Mouse (Mus musculus) embryo, embryonic 11 days (tissue): ENCODE results near the gene Ssh3.
A peak's percentile ranks its signal among the peaks of the same experiment; 100 is the strongest.
"Not testable (repeated sequence)": the region's sequence is repeated elsewhere in the genome, so short reads cannot be mapped to it uniquely, and the experiment has no call there.

Experiments
- DNase-seq: peaks from one replicate; pipeline ENCODE4 v3.0.0-alpha.2; 2015

The Ssh3 gene

GRCm38 (mm10) chr19:4295391-4295790, 26.4 kb upstream of the Ssh3 start:
- DNase-seq, result no peak

DNA sequence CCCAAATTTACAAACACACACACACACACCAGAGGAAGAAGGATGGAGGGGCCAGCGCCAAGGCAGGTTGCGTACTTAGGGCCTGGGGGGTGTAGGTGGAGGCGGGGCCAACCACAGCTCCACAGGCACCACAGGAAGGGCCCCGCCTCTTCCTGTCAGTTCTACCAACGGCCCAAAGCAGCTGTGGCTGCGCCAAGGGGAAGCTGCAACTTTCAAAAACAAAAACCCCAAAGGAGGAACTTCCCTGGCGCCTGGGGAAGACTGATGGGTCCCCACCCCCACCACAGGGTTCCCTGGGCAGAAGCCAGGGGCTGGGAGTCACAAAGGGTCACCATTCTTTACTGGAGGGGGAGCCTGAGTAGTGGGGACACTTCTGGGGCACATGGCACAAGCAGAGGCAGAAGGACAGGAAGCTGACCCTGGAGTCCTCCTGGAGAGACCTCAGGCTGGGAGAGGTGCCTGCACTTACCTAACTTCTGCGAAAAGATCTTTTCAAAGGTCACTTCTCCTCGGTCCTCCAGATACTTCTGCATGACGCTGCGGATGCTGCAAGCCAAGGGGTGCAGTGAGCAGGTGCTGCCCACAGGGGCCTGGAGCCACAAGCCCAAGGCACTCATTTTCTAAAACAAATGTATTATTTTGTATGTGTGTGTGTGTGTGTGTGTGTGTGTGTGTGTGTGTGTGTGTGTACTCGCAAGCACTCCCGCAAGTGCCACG, 25.6 kb upstream of the Ssh3 start:
- DNase-seq, result no peak

DNA sequence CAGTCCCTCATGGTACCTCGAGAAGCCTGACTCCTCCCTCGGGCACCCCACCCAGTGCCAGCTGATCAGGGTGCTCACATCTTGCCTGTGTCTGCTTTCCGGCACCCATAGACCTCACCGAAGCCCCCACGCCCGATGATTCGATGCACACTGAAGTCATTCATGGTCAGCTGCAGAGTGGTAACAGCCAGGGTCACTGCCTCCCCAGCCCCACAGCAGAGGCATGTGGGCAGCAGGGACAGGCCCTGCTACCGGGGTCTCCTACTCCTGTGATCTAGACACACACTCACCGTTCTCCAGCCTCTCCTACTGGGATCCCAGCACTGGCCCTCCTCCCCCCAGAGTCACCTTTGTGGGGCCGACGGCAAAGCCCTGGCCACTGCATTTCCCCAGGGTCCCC, 22.2 kb upstream of the Ssh3 start:
- DNase-seq, result no peak

- DNase-seq, result no peak
Observed at GRCm38 (mm10) chr19:4290749-4291148, 21.8 kb upstream of the Ssh3 start.

DNA sequence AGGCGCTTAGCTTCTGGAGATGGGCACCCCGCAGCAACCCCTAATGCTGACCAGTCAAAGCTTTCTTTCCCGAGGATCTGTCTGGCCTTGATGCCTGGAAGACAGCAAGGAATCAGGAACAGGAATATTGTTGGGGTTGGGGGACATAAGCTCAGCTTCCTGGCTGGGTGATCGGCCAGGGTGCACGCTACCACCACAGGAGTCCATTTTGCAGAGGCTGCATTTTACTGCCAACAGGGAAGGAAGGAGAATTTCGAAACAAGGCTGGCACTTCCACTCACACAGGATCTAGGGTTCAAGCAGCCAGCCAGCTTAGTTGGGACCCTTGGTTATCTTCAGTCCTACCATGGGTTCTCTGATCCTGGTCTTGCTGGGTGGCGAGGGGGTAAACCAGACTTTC, 14.7 kb upstream of the Ssh3 start:
- DNase-seq, result no peak

DNA sequence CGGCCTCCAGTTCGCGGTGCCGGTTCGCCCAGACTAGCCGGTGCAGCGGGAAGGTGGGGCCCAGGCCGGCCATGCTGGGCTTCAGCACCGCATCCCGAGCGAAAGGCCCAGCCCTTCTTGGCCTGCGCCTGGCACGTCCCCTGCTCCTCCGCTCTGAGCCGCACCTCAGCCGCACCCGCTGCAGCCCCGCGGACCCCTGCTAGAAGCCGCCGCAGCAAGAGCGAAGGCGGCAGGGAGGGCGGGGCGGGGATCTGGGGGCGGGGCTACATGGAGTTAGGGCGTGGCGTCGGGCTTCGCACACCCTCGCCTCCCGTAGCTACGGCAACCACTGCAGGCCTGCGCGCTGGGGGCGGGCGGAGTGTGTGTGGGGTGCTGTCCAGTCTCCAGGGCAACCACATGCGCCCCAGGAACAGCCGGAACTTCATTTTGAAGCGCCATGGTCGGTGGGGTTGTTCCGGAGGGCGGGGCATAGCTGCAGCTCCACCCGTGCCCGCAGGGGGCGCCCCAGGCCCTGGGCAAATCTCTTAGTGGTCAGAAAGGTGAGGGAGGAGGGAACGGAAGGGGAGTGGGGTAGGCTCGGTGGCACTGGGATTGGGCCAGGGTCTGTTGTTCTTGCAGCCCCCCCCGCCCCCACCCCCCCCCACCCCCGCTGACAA, 14.0 kb upstream of the Ssh3 start, which contains the start of gene Ankrd13d:
TSS of gene Ankrd13d (minus strand) at position 240 of the 656 bp plus-strand sequence.
- peak; percentile 93 for DNase-seq

GRCm38 (mm10) chr19:4280425-4280824, 11.4 kb upstream of the Ssh3 start:
- DNase-seq, result no peak

GRCm38 (mm10) chr19:4279487-4279886, 10.5 kb upstream of the Ssh3 start:
- DNase-seq, result no peak

- no peak for DNase-seq
Observed at GRCm38 (mm10) chr19:4270972-4271371, 2.0 kb upstream of the Ssh3 start.

- no peak for DNase-seq
Observed at GRCm38 (mm10) chr19:4270187-4270586, 1.2 kb upstream of the Ssh3 start.

GRCm38 (mm10) chr19:4265956-4266355, 3.0 kb downstream of the Ssh3 start:
- DNase-seq, result no peak

DNA sequence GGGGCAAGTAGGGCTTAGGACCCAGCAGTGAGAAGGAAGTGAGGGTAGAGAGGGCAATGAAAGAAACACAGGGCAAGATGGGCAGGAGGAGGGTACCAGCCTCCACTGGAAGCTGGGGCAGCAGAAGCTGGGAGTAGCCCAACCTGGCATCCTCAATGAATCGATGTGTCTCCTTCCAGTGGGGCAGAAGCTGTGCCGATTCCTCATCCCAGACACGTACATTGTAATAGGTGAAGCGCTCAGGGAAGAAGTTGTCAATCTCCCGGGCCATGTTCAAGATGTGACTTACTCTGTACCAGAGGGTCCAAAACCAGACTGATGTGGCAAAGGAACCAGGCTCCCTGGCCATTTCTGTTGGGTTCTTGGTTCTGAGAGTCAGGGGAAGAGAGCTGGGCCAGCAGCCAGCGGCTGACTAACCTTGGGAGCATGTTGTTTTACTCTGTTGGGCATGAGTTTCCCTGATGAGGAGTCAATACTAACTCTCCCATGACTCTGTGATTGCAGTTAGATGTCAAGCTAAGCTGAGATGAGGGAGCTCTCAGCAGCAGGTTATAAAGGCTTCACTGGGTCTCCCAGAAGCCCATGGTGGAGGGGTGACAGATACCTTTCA, 4.7 kb downstream of the Ssh3 start:
- no peak for DNase-seq

DNA sequence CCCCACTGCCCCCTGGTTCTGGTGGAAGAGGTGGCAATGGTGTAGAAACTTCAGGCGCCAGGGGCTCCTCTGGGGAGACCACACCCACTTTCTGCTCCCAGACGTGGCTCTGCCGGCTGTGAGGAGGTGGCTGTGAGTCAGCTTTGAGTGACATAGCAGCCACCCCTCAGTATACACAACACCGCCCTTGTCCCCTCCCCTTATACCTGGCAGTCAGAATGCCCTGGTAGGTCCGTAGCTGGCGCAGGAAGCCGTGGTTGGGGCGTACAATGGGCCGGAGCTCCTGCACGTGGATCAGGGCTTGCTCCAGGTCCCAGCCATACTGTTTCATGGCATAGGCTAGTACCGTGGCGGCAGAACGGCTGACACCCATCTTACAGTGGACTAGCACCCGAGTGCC, 5.3 kb downstream of the Ssh3 start:
- DNase-seq, result no peak

GRCm38 (mm10) chr19:4262756-4263155, 6.2 kb downstream of the Ssh3 start:
- DNase-seq, result no peak

- no peak for DNase-seq
Observed at GRCm38 (mm10) chr19:4261038-4261698, 7.8 kb downstream of the Ssh3 start.

DNA sequence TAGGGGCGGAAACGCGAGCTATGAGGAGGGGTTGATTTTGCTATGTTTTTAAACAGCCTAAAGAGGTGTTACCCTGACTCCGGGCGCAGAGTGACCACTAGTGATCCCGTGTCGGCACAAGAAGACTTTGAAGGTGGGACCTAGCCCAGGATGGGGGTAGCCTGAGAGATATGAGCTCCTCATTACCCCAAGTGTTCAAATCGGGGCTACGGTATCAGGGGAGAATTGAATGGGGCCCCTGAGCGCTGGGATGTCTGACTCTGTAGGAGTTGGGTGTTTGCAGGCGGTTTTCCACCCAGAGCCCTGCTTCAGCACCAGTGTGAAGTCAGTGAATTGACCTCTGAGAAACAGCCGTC, 11.1 kb downstream of the Ssh3 start:
- no peak for DNase-seq

DNA sequence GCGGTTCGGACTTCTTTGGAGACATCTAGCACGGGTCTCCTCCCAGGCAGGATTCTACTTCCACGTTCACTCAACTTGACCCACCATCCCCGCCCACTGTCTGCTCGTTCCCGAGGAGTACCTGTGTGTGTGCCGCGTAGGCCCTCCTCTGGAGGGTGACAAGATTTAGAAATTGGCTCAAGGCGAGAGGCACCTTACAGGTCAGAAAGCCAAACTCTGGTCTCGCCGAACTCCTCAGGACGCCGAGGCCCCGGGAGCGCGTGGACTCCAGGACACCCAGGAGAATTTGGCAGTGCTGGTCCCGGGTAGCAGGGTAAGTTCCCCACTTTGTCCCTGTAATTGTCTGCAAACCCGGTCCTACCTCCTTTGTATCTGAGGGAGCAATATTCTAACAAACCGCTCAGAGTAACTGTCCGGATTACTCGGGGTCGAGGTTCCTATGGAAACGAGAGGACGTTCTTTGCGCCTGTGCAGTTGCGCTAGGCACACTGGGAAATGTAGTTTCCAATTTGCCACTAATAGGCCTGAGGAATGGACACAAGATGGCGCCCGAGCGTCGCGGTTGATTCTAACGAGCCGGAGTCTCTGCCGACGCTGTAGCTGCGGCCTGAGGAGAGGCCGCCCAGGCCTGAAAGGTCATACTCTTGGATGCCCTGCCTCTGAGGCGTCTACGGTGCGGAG, 11.6 kb downstream of the Ssh3 start:
- DNase-seq, result peak; percentile 98

DNA sequence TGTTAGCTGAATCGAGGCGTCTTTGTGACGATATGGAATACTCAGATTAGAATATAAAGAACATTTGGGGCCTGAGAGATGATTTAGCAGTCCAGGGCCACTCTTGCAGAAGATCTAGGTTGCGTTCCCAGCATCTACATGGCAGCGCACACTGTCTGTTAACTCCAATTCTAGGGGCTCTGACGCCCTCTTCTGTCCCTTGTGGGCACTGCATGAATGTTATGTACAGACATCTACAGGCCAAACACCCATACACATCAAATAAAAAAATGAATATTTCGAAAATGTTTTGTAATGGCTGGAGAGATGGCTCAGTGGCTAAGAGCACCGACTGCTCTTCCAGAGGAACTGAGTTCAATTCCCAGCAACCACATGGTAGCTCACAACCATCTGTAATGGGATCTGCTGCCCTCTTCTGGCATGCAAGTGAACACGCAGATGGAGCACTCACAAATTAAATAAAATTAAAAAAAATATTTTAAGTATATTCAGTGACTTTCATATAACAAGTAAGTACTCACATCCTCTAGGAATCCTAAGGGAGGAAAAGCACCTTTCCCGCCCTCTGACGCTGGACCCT, 13.3 kb downstream of the Ssh3 start:
- no peak for DNase-seq

- DNase-seq, result no peak
Observed at GRCm38 (mm10) chr19:4254230-4254629, 14.8 kb downstream of the Ssh3 start.

DNA sequence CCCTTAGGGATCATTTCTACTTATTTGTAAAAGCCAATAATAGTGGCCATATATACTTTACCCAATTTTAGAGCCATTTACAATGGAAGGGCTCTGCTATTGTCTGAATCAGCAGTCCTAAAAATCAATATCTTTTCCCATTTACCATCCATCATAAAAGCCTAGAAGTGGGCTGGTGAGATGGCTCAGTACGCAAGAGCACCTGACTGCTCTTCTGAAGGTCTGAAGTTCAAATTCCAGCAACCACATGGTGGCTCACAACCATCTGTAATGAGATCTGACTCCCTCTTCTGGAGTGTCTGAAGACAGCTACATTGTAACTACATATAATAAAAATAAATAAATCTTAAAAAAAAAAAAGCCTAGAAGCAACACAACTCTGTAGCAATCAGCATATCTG, 20.3 kb downstream of the Ssh3 start:
- DNase-seq, result not testable (repeated sequence)

- no peak for DNase-seq
Observed at GRCm38 (mm10) chr19:4247010-4247409, 22.0 kb downstream of the Ssh3 start.

DNA sequence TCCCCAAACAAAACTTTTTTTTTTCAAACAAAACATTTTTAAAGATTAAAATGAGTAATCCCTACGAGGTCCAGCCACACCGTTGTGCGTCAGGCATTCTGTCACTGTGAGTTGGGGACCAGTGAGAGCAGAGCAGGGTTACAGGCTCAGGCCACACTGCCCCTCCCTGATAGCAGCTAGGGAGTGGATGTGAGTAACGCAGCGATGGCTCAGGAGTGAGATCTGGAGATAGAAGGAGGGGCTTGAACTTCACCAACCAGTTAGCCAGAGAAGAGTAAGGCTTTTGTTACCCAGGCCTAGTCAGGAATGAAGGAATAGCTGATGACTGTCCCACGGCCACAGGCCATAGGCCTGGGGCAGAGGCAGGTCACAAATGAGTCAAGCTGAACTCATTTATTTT, 24.2 kb downstream of the Ssh3 start:
- DNase-seq, result no peak

- DNase-seq, result no peak
Observed at GRCm38 (mm10) chr19:4242416-4242815, 26.6 kb downstream of the Ssh3 start.
